Mouse (Mus musculus) embryonic fibroblast, embryonic 13.5 days (primary cell): ENCODE data around the gene Actg1.

Experiments
- CTCF ChIP-seq: IDR thresholded peaks from 2 replicates; pipeline ENCODE4 v1.5.1; 2011; ENCODE audit warnings: mild to moderate bottlenecking, control low read depth, low read length, moderate library complexity, borderline replicate concordance; ENCODE audit not compliant: insufficient read depth
- POLR2A ChIP-seq: IDR thresholded peaks from 2 replicates; pipeline ENCODE4 v1.6.1; 2011; ENCODE audit warnings: low read depth, mild to moderate bottlenecking, control low read depth, low read length, moderate library complexity

DNA sequence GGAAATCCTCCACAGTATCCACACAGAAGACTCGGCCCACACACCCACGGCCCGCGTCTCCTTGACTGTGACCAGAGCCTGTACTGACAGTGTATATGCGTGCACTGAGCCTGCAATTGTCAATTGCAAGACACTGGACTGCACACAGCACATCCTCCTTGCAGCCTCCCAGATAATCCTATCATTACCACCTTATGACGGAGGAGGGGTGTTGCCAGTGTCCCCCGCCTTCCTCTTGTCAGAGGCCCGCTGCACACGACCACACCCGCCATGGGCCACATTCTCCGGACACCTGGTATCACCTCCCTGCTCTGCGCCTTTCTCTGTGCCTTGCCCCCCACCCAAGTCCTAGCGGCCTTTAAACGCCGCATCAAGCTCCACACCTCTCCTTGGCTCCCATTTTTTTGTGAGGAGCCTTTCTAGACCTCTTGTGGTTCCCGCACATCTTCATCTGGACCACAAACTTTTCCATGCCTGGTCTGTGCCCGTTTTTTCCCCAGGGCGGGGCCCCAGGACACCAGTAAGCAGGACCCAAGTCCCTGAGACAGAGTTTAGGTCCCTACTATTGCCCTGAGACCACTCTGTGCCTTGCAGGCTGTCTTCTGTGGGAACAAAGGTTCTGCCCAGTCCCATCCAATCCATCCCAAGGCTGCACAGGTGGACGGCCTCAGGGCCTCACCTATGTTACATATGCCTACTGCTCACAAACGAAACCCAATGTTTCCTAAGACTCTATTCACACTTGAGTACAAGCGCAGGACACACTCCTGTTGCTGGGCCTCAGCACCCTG lies 44.6 kb downstream of the Actg1 start:
- TF ChIP-seq POLR2A (no peak), CTCF (no peak)
